ENCODE assay signal across 21 mouse cellular contexts in genomic region chr9:45745451-45745850, GRCm38 (mm10).
DNase-seq lines count a peak whose midpoint lies in the region; ATAC-seq and TF ChIP-seq lines count a peak whose summit lies in the region.
"Had no signal": no experiment of that assay in that cellular context is flagged by ENCODE, and none has a peak within 500 bp of the region (broad histone marks: within the 10 kb centered on the region; RNA-seq: fewer than 3 reads in every experiment).

No protein-coding gene starts in this region.

- TF ChIP-seq POLR2A in MEL (IDR thresholded peaks at IDR 0.05; ENCODE audit: control insufficient read depth in 1 of 2, insufficient read depth in 1 of 2, low read depth in 1 of 2, low read length in 2 of 2, poor library complexity in 1 of 2), result no peak
- TF ChIP-seq POLR2A in brain, embryonic 14.5 days (IDR thresholded peaks at IDR 0.05; ENCODE audit: borderline replicate concordance, extremely low read depth, insufficient read depth, insufficient read length, poor library complexity, severe bottlenecking), result no peak

- peaks cover 0 to 6% of the 10 kb centered on the region in 2 experiments; a peak in 3 of 4 replicates for H3K4me1 ChIP-seq in MEL (ENCODE audit: control insufficient read depth in 1 of 2, insufficient read depth in 2 of 2, low read length in 2 of 2)
- no peaks in the 10 kb centered on the region for H3K4me1 ChIP-seq in liver, embryonic 16.5 days (ENCODE audit: control insufficient read depth, low read depth, low read length)
- H3K4me1 ChIP-seq: embryonic facial prominence, embryonic 12.5 days; lung, embryonic 15.5 days had no signal

- H3K27me3 ChIP-seq in MEL (ENCODE audit: control insufficient read depth in 1 of 2, insufficient read depth in 2 of 2, low read length in 2 of 2), result no peaks in the 10 kb centered on the region
- H3K27me3 ChIP-seq in liver, embryonic 16.5 days (ENCODE audit: control insufficient read depth, insufficient read depth, low read depth, low read length), result no peaks in the 10 kb centered on the region
- H3K27me3 ChIP-seq: lung, embryonic 15.5 days had no signal

- H3K9ac ChIP-seq in MEL (ENCODE audit: control insufficient read depth, low read depth, low read length, poor library complexity, severe bottlenecking), result no peak overlapping the region
- no peak overlapping the region for H3K9ac ChIP-seq in liver, embryonic 16.5 days (ENCODE audit: low read depth, low read length)
- H3K9ac ChIP-seq: embryonic facial prominence, embryonic 12.5 days; forebrain, embryonic 12.5 days; hindbrain, embryonic 13.5 days; lung, embryonic 15.5 days had no signal

- no peak overlapping the region for H3K4me3 ChIP-seq in layer of hippocampus, adult 2 months
- no peak overlapping the region for H3K4me3 ChIP-seq in MEL (ENCODE audit: control insufficient read depth in 1 of 2, insufficient read depth in 1 of 2, low read depth in 2 of 2, low read length in 2 of 2)
- no peak overlapping the region for H3K4me3 ChIP-seq in liver, embryonic 16.5 days (ENCODE audit: low read depth, low read length)
- H3K4me3 ChIP-seq: embryonic facial prominence, embryonic 12.5 days; forebrain, embryonic 12.5 days; hindbrain, embryonic 13.5 days; lung, embryonic 15.5 days had no signal

- intact Hi-C loops in left cerebral cortex, postnatal 4 days (cut with DNase I), result no loop called here

- TF ChIP-seq EP300 in MEL (IDR thresholded peaks at IDR 0.05; ENCODE audit: low read depth in 1 of 2, low read length in 2 of 2), result peak in 1 of 2 experiments; percentile 61; a peak in 2 of 4 replicates

- no peak for TF ChIP-seq RAD21 in MEL (IDR thresholded peaks at IDR 0.05; ENCODE audit: low read depth, low read length)

- ATAC-seq in liver, embryonic 16.5 days (ENCODE audit: low read depth), result peak; percentile 47; the same call in 1 of the 2 replicates
- no peak for ATAC-seq in activated CD4-positive, CD25-positive, alpha-beta regulatory T cell, adult 4 months
- ATAC-seq: inflammation-experienced regulatory T-cells, adult 6 months had no signal

- WGBS in liver, embryonic 16.5 days (ENCODE audit: insufficient replicate concordance), result 23% methylated on average over 7 of the region's 7 CpGs

- no peaks in the 10 kb centered on the region; a peak in 1 of 4 replicates for H3K36me3 ChIP-seq in MEL (ENCODE audit: control insufficient read depth in 1 of 2, insufficient read depth in 2 of 2, low read length in 2 of 2)
- no peaks in the 10 kb centered on the region for H3K36me3 ChIP-seq in liver, embryonic 16.5 days (ENCODE audit: control insufficient read depth, insufficient read depth)
- H3K36me3 ChIP-seq: embryonic facial prominence, embryonic 12.5 days; forebrain, embryonic 12.5 days; lung, embryonic 15.5 days had no signal

- no peak overlapping the region for H3K4me2 ChIP-seq in liver, embryonic 16.5 days (ENCODE audit: low read depth, low read length)
- H3K4me2 ChIP-seq: embryonic facial prominence, embryonic 12.5 days; forebrain, embryonic 12.5 days; hindbrain, embryonic 13.5 days; lung, embryonic 15.5 days had no signal

- no peaks in the 10 kb centered on the region for H3K9me3 ChIP-seq in MEL (replicated peaks; ENCODE audit: insufficient read depth, low read length)
- H3K9me3 ChIP-seq in liver, embryonic 16.5 days (replicated peaks; ENCODE audit: control insufficient read depth, low read length), result no peaks in the 10 kb centered on the region
- H3K9me3 ChIP-seq: embryonic facial prominence, embryonic 12.5 days; forebrain, embryonic 12.5 days; hindbrain, embryonic 13.5 days; lung, embryonic 15.5 days had no signal

- peak overlapping the region; percentile 61 for H3K27ac ChIP-seq in layer of hippocampus, adult 2 months
- H3K27ac ChIP-seq in MEL (ENCODE audit: control insufficient read depth, low read depth, low read length), result no peak overlapping the region
- no peak overlapping the region for H3K27ac ChIP-seq in liver, embryonic 16.5 days (ENCODE audit: low read length)
- H3K27ac ChIP-seq: embryonic facial prominence, embryonic 12.5 days; hindbrain, embryonic 13.5 days; lung, embryonic 15.5 days had no signal

- no peak for DNase-seq in layer of hippocampus, adult 2 months (ENCODE audit: low spot score in 2 of 2)
- DNase-seq in layer of hippocampus, adult 18-20 months (ENCODE audit: low spot score in 2 of 2), result no peak
- DNase-seq in MEL (ENCODE audit: low read depth, low spot score), result peak; percentile 76
- DNase-seq in brain, embryonic 14.5 days (ENCODE audit: low read depth), result peak; percentile 30
- DNase-seq in thymus, postnatal 25 days, result no peak
- DNase-seq in left cerebral cortex, postnatal 4 days, result no peak
- DNase-seq: adrenal gland, postnatal 14 days; cerebellum, adult 11-12 months; cerebellum, postnatal 14 days; gastrocnemius, postnatal 36 days; kidney, adult 18-20 months; kidney, postnatal 10 days; lung, postnatal 36 days; thymus, postnatal 4 days had no signal

- no peak for TF ChIP-seq CTCF in layer of hippocampus, adult 2 months (conservative IDR thresholded peaks at IDR 0.05)
- no peak for TF ChIP-seq CTCF in MEL (IDR thresholded peaks at IDR 0.05 in 2 of 3, conservative IDR thresholded peaks at IDR 0.05 in 1 of 3; ENCODE audit: control insufficient read depth in 1 of 3, insufficient read depth in 1 of 3, low read depth in 2 of 3, low read length in 3 of 3, poor library complexity in 1 of 3, severe bottlenecking in 1 of 3)
- no peak for TF ChIP-seq CTCF in brain, embryonic 14.5 days (IDR thresholded peaks at IDR 0.05; ENCODE audit: borderline replicate concordance, extremely low read depth, insufficient read depth, insufficient read length)

- H3K79me2 ChIP-seq in MEL (ENCODE audit: control insufficient read depth, insufficient read depth, low read length, poor library complexity), result no peaks in the 10 kb centered on the region

TF ChIP-seq in MEL, 35 proteins besides CTCF, POLR2A, EP300 and RAD21:
- TF ChIP-seq POLR2AphosphoS2 (IDR thresholded peaks at IDR 0.05; ENCODE audit: low read length) (no peak), GATA1 (IDR thresholded peaks at IDR 0.05; ENCODE audit: low read depth, low read length) (peak; percentile 24; the same call in 1 of the 2 replicates), TAL1 (IDR thresholded peaks at IDR 0.05; ENCODE audit: low read length) (no peak; the same call in 1 of the 2 replicates), KAT2A (conservative IDR thresholded peaks at IDR 0.05; ENCODE audit: low read depth, low read length) (no peak), RCOR1 (IDR thresholded peaks at IDR 0.05; ENCODE audit: low read depth, low read length) (peak; percentile 37; the same call in 1 of the 2 replicates)

Comparison
In these comparisons a context has a peak if more than half of its experiments do, and no peak if none do; other contexts are left out.
1. DNase-seq: peak in MEL (single experiment) and brain, embryonic 14.5 days (single experiment); none in layer of hippocampus, adult 2 months (0 of 2), layer of hippocampus, adult 18-20 months (0 of 2), thymus, postnatal 25 days (single experiment) and left cerebral cortex, postnatal 4 days (single experiment).